Mouse (Mus musculus) liver, embryonic 15.5 days (tissue): ENCODE measurements at regions not wholly inside any gene's neighbourhood (a gene's known extent, or its start where the extent isn't known, plus 50 kb on each side); places are given as distances from the start of the nearest gene placed in this dataset.

Experiments
- ATAC-seq: fragments of 200-750 bp; cut with Nextera tagmentation; 2 replicates; pipeline ENCODE4 v1.8.0; 2017; ENCODE audit warnings: moderate number of reproducible peaks, mild to moderate bottlenecking, moderate library complexity; ENCODE audit not compliant: insufficient read depth
- H3K27ac ChIP-seq: fragments of 300-500 bp; sonication (generic); replicated peaks from 2 replicates; pipeline ENCODE4 v1.5.1; 2015; ENCODE audit warnings: mild to moderate bottlenecking, inconsistent platforms
- H3K27me3 ChIP-seq: fragments of 300-500 bp; sonication (generic); 2 replicates; pipeline ENCODE4 v1.6.1; 2015; ENCODE audit warnings: mild to moderate bottlenecking, inconsistent platforms
- H3K36me3 ChIP-seq: fragments of 300-500 bp; sonication (generic); replicated peaks from 2 replicates; pipeline ENCODE4 v1.6.1; 2015; ENCODE audit warnings: moderate library complexity, mild to moderate bottlenecking, inconsistent platforms
- H3K4me1 ChIP-seq: fragments of 300-500 bp; sonication (generic); replicated peaks from 2 replicates; pipeline ENCODE4 v1.6.1; 2015; ENCODE audit warnings: inconsistent platforms
- H3K4me2 ChIP-seq: fragments of 300-500 bp; sonication (generic); 2 replicates; pipeline ENCODE4 v1.6.1; 2015; ENCODE audit warnings: moderate library complexity, mild to moderate bottlenecking, inconsistent platforms
- H3K4me3 ChIP-seq: fragments of 300-500 bp; sonication (generic); replicated peaks from 2 replicates; pipeline ENCODE4 v1.5.1; 2015; ENCODE audit warnings: mild to moderate bottlenecking, inconsistent platforms
- H3K9ac ChIP-seq: fragments of 300-500 bp; sonication (generic); 2 replicates; pipeline ENCODE4 v1.6.1; 2015; ENCODE audit warnings: moderate library complexity, mild to moderate bottlenecking, inconsistent platforms
- H3K9me3 ChIP-seq: fragments of 300-500 bp; sonication (generic); replicated peaks from 2 replicates; pipeline ENCODE4 v1.6.1; 2016; ENCODE audit warnings: inconsistent platforms
- WGBS: fragments of 180-500 bp; shearing (Covaris S2); methylation state at CpG from one replicate; pipeline ENCODE4 v1.1.7; 2015; ENCODE audit warnings: mixed read lengths; ENCODE audit not compliant: insufficient replicate concordance; 5-methylcytosine and 5-hydroxymethylcytosine counted together

- Histone ChIP-seq H3K9me3 (no peaks in the 10 kb centered on the region), H3K4me3 (no peak overlapping the region), H3K4me1 (no peaks in the 10 kb centered on the region), H3K27ac (no peak overlapping the region), H3K36me3 (no peaks in the 10 kb centered on the region), H3K27me3 (no peaks in the 10 kb centered on the region), H3K9ac (no peak overlapping the region), H3K4me2 (no peak overlapping the region)
- no peak for ATAC-seq
- WGBS: 31% methylated on average over 10 of the region's 10 CpGs
These were observed 102.6 kb upstream of the Prickle1 start for GRCm38 (mm10) chr15:93698182-93698822.

- no peak overlapping the region for H3K9ac ChIP-seq
- H3K9me3 ChIP-seq: no peaks in the 10 kb centered on the region
- no peak for ATAC-seq
- no peak overlapping the region for H3K4me2 ChIP-seq
- no peak overlapping the region for H3K27ac ChIP-seq
- H3K36me3 ChIP-seq: no peaks in the 10 kb centered on the region
- no peaks in the 10 kb centered on the region for H3K4me1 ChIP-seq
- no peaks in the 10 kb centered on the region for H3K27me3 ChIP-seq
- H3K4me3 ChIP-seq: no peak overlapping the region
- 57% methylated on average over 6 of the region's 6 CpGs for WGBS
These were observed 95.0 kb upstream of the Prickle1 start for GRCm38 (mm10) chr15:93690717-93691116.

- 76% methylated on average over 10 of the region's 10 CpGs for WGBS
- no peaks in the 10 kb centered on the region for H3K9me3 ChIP-seq
- H3K4me2 ChIP-seq: no peak overlapping the region
- no peak overlapping the region for H3K4me3 ChIP-seq
- no peaks in the 10 kb centered on the region for H3K36me3 ChIP-seq
- ATAC-seq: no peak
- H3K27ac ChIP-seq: no peak overlapping the region
- H3K9ac ChIP-seq: no peak overlapping the region
- no peaks in the 10 kb centered on the region for H3K4me1 ChIP-seq
- H3K27me3 ChIP-seq: no peaks in the 10 kb centered on the region
These were observed 94.3 kb upstream of the Prickle1 start for GRCm38 (mm10) chr15:93690011-93690410.

- H3K9ac ChIP-seq: no peak overlapping the region
- no peaks in the 10 kb centered on the region for H3K27me3 ChIP-seq
- H3K4me2 ChIP-seq: no peak overlapping the region
- ATAC-seq: no peak
- no peak overlapping the region for H3K27ac ChIP-seq
- H3K36me3 ChIP-seq: no peaks in the 10 kb centered on the region
- no peaks in the 10 kb centered on the region for H3K9me3 ChIP-seq
- WGBS: 42% methylated on average over 9 of the region's 9 CpGs
- H3K4me3 ChIP-seq: no peak overlapping the region
- H3K4me1 ChIP-seq: no peaks in the 10 kb centered on the region
These were observed 90.7 kb upstream of the Prickle1 start for GRCm38 (mm10) chr15:93686385-93686784.

- H3K36me3 ChIP-seq: no peaks in the 10 kb centered on the region
- ATAC-seq: no peak
- 67% methylated on average over 4 of the region's 4 CpGs for WGBS
- H3K9me3 ChIP-seq: no peaks in the 10 kb centered on the region
- H3K9ac ChIP-seq: no peak overlapping the region
- no peak overlapping the region for H3K4me3 ChIP-seq
- no peak overlapping the region for H3K27ac ChIP-seq
- H3K4me1 ChIP-seq: no peaks in the 10 kb centered on the region
- no peaks in the 10 kb centered on the region for H3K27me3 ChIP-seq
- no peak overlapping the region for H3K4me2 ChIP-seq
These were observed 85.9 kb upstream of the Prickle1 start for GRCm38 (mm10) chr15:93681602-93682001.

- WGBS: 49% methylated on average over 6 of the region's 6 CpGs
- Histone ChIP-seq H3K27ac (no peak overlapping the region), H3K4me1 (no peaks in the 10 kb centered on the region; the same call in 1 of the 2 replicates), H3K4me2 (no peak overlapping the region), H3K9ac (no peak overlapping the region), H3K4me3 (no peak overlapping the region), H3K36me3 (no peaks in the 10 kb centered on the region), H3K9me3 (no peaks in the 10 kb centered on the region), H3K27me3 (no peaks in the 10 kb centered on the region)
- ATAC-seq: no peak; the same call in 1 of the 2 replicates
These were observed 79.9 kb upstream of the Prickle1 start for GRCm38 (mm10) chr15:93675624-93676023.

GRCm38 (mm10) chr15:93673976-93674375 is 78.3 kb upstream of the Prickle1 start:
- Histone ChIP-seq H3K27me3 (no peaks in the 10 kb centered on the region), H3K27ac (no peak overlapping the region), H3K36me3 (no peaks in the 10 kb centered on the region), H3K4me1 (no peaks in the 10 kb centered on the region; the same call in 1 of the 2 replicates), H3K4me2 (no peak overlapping the region), H3K4me3 (no peak overlapping the region), H3K9me3 (no peaks in the 10 kb centered on the region), H3K9ac (no peak overlapping the region)
- ATAC-seq: no peak
- WGBS: 49% methylated on average over 10 of the region's 10 CpGs

- Histone ChIP-seq H3K9ac (no peak overlapping the region), H3K27me3 (no peaks in the 10 kb centered on the region), H3K4me3 (no peak overlapping the region), H3K4me2 (no peak overlapping the region), H3K36me3 (no peaks in the 10 kb centered on the region), H3K4me1 (no peaks in the 10 kb centered on the region), H3K9me3 (no peaks in the 10 kb centered on the region), H3K27ac (no peak overlapping the region)
- no peak for ATAC-seq
- 47% methylated on average over 5 of the region's 5 CpGs for WGBS
These were observed 68.2 kb upstream of the Prickle1 start for GRCm38 (mm10) chr15:93663876-93664275.

GRCm38 (mm10) chr15:93662601-93663000 is 66.9 kb upstream of the Prickle1 start:
- Histone ChIP-seq H3K36me3 (no peaks in the 10 kb centered on the region), H3K27me3 (no peaks in the 10 kb centered on the region), H3K4me3 (no peak overlapping the region), H3K9me3 (no peaks in the 10 kb centered on the region), H3K9ac (no peak overlapping the region), H3K4me1 (no peaks in the 10 kb centered on the region), H3K4me2 (no peak overlapping the region), H3K27ac (no peak overlapping the region)
- ATAC-seq: no peak
- WGBS: 63% methylated on average over 1 of the region's 1 CpGs

GRCm38 (mm10) chr15:93661801-93662200 is 66.1 kb upstream of the Prickle1 start:
- no peak overlapping the region for H3K27ac ChIP-seq
- no peak for ATAC-seq
- no peak overlapping the region for H3K4me3 ChIP-seq
- H3K4me1 ChIP-seq: no peaks in the 10 kb centered on the region
- no peak overlapping the region for H3K4me2 ChIP-seq
- no peak overlapping the region for H3K9ac ChIP-seq
- WGBS: 73% methylated on average over 2 of the region's 2 CpGs
- H3K36me3 ChIP-seq: no peaks in the 10 kb centered on the region
- no peaks in the 10 kb centered on the region for H3K9me3 ChIP-seq
- H3K27me3 ChIP-seq: no peaks in the 10 kb centered on the region

GRCm38 (mm10) chr15:93660952-93661648 is 65.4 kb upstream of the Prickle1 start:
- no peak for ATAC-seq
- no peaks in the 10 kb centered on the region for H3K9me3 ChIP-seq
- no peak overlapping the region for H3K27ac ChIP-seq
- H3K4me1 ChIP-seq: no peaks in the 10 kb centered on the region
- no peak overlapping the region for H3K4me3 ChIP-seq
- H3K36me3 ChIP-seq: no peaks in the 10 kb centered on the region
- H3K4me2 ChIP-seq: no peak overlapping the region
- H3K27me3 ChIP-seq: no peaks in the 10 kb centered on the region
- no peak overlapping the region for H3K9ac ChIP-seq
- WGBS: 77% methylated on average over 14 of the region's 14 CpGs

- WGBS: 65% methylated on average over 6 of the region's 6 CpGs
- no peak for ATAC-seq
- H3K27ac ChIP-seq: no peak overlapping the region
These were observed 61.5 kb upstream of the Prickle1 start for GRCm38 (mm10) chr15:93657171-93657570.

More at GRCm38 (mm10) chr15:93657171-93657570, 61.5 kb upstream of the Prickle1 start:
- H3K4me3 ChIP-seq: no peak overlapping the region
- no peak overlapping the region for H3K9ac ChIP-seq
- no peaks in the 10 kb centered on the region for H3K9me3 ChIP-seq
- H3K36me3 ChIP-seq: no peaks in the 10 kb centered on the region
- H3K27me3 ChIP-seq: no peaks in the 10 kb centered on the region
- no peak overlapping the region for H3K4me2 ChIP-seq
- no peaks in the 10 kb centered on the region for H3K4me1 ChIP-seq
